16 mouse cellular contexts compared by ENCODE assay signal in the genomic region with DNA sequence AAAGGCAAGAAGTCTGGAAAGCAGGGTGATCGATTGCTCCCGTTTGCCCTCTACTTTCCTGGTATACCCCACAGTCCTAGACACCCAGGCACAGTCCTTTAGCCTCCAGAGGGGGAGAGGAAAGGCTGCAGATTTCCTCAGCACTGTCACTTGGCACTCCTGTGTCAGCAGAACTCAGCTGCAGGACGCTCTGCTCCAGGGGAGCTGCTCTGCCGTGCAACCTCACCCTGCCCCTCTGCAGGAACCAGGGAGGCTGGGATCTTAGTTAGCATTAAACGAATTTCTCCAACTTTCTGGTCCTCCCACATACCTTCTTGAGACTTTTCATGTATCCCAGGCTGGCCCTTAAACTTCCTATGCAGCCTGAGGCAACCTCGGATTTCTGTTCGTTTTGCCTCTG. TPM values are rescaled to one million over a fixed set of nuclear protein-coding genes. Genes with fewer than 3 reads are reported as not detected.
DNase-seq lines count a peak whose midpoint lies in the region; ATAC-seq and TF ChIP-seq lines count a peak whose summit lies in the region.
"Had no signal": no experiment of that assay in that cellular context is flagged by ENCODE, and none has a peak within 500 bp of the region (broad histone marks: within the 10 kb centered on the region; RNA-seq: fewer than 3 reads in every experiment).

No protein-coding gene starts in this region.

- no peak overlapping the region for H3K4me2 ChIP-seq in limb, embryonic 12.5 days
- H3K4me2 ChIP-seq in intestine, postnatal 0 days (replicated peaks; ENCODE audit: low read depth) = no peak overlapping the region
- H3K4me2 ChIP-seq in stomach, embryonic 14.5 days (replicated peaks; ENCODE audit: low read depth, low read length) = no peak overlapping the region
- H3K4me2 ChIP-seq: neural tube, embryonic 13.5 days had no signal

- H3K4me1 ChIP-seq in heart, embryonic 10.5 days = peaks cover 96% of the 10 kb centered on the region
- H3K4me1 ChIP-seq in limb, embryonic 12.5 days (replicated peaks) = peaks cover 63% of the 10 kb centered on the region
- peaks cover 44% of the 10 kb centered on the region for H3K4me1 ChIP-seq in limb, embryonic 10.5 days
- peaks cover 12% of the 10 kb centered on the region; the same call in 1 of the 2 replicates for H3K4me1 ChIP-seq in intestine, postnatal 0 days (replicated peaks; ENCODE audit: control insufficient read depth, insufficient read depth, low read length)
- H3K4me1 ChIP-seq in stomach, embryonic 14.5 days (ENCODE audit: control insufficient read depth, insufficient read depth, low read length) = peaks cover 51% of the 10 kb centered on the region

- WGBS in heart, embryonic 10.5 days = 30% methylated on average over 7 of the region's 7 CpGs
- WGBS in limb, embryonic 12.5 days = 42% methylated on average over 7 of the region's 7 CpGs
- 44% methylated on average over 7 of the region's 7 CpGs for WGBS in limb, embryonic 10.5 days
- 49% methylated on average over 7 of the region's 7 CpGs for WGBS in intestine, postnatal 0 days
- 33% methylated on average over 7 of the region's 7 CpGs for WGBS in stomach, embryonic 14.5 days

- no peaks in the 10 kb centered on the region for H3K27me3 ChIP-seq in heart, embryonic 10.5 days (ENCODE audit: insufficient read depth, poor library complexity, severe bottlenecking)
- H3K27me3 ChIP-seq in limb, embryonic 12.5 days = no peaks in the 10 kb centered on the region
- no peaks in the 10 kb centered on the region for H3K27me3 ChIP-seq in limb, embryonic 10.5 days (ENCODE audit: low read depth, poor library complexity, severe bottlenecking)
- no peaks in the 10 kb centered on the region for H3K27me3 ChIP-seq in intestine, postnatal 0 days (replicated peaks; ENCODE audit: control insufficient read depth, insufficient read depth, low read length)
- no peaks in the 10 kb centered on the region for H3K27me3 ChIP-seq in stomach, embryonic 14.5 days (ENCODE audit: control insufficient read depth, insufficient read depth, low read length)
- H3K27me3 ChIP-seq: neural tube, embryonic 13.5 days had no signal

- no peak for TF ChIP-seq CTCF in intestine, postnatal 0 days (IDR thresholded peaks at IDR 0.05; ENCODE audit: low read depth)

- H3K9ac ChIP-seq in limb, embryonic 12.5 days (replicated peaks) = no peak overlapping the region
- no peak overlapping the region for H3K9ac ChIP-seq in intestine, postnatal 0 days (ENCODE audit: low read depth, low read length)
- no peak overlapping the region for H3K9ac ChIP-seq in stomach, embryonic 14.5 days (replicated peaks; ENCODE audit: low read depth, low read length)
- H3K9ac ChIP-seq: neural tube, embryonic 13.5 days had no signal

- no peaks in the 10 kb centered on the region for H3K9me3 ChIP-seq in heart, embryonic 10.5 days
- no peaks in the 10 kb centered on the region for H3K9me3 ChIP-seq in limb, embryonic 12.5 days
- no peaks in the 10 kb centered on the region for H3K9me3 ChIP-seq in limb, embryonic 10.5 days (replicated peaks)
- no peaks in the 10 kb centered on the region for H3K9me3 ChIP-seq in intestine, postnatal 0 days (ENCODE audit: control insufficient read depth)
- no peaks in the 10 kb centered on the region for H3K9me3 ChIP-seq in stomach, embryonic 14.5 days (ENCODE audit: control insufficient read depth, low read depth, low read length)
- H3K9me3 ChIP-seq: G1E; neural tube, embryonic 13.5 days had no signal

- H3K36me3 ChIP-seq in heart, embryonic 10.5 days = peaks cover 3% of the 10 kb centered on the region; the same call in 1 of the 2 replicates
- 0 out of 2 replicates have a peak, but pooled peaks cover 8% of the 10 kb centered on the region for H3K36me3 ChIP-seq in limb, embryonic 12.5 days
- H3K36me3 ChIP-seq in limb, embryonic 10.5 days = no peaks in the 10 kb centered on the region
- H3K36me3 ChIP-seq in intestine, postnatal 0 days (ENCODE audit: control insufficient read depth, insufficient read depth) = no peaks in the 10 kb centered on the region
- H3K36me3 ChIP-seq in stomach, embryonic 14.5 days (ENCODE audit: control insufficient read depth, insufficient read depth, low read length) = no peaks in the 10 kb centered on the region
- H3K36me3 ChIP-seq: G1E; neural tube, embryonic 13.5 days had no signal

- peak overlapping the region; percentile 74 for H3K27ac ChIP-seq in heart, embryonic 10.5 days
- peak overlapping the region; percentile 45; the same call in 1 of the 2 replicates for H3K27ac ChIP-seq in limb, embryonic 12.5 days
- H3K27ac ChIP-seq in limb, embryonic 10.5 days = no peak overlapping the region; the same call in 1 of the 2 replicates
- peak overlapping the region; percentile 65 for H3K27ac ChIP-seq in intestine, postnatal 0 days (ENCODE audit: low read depth, low read length)
- peak overlapping the region; percentile 4; the same call in 1 of the 2 replicates for H3K27ac ChIP-seq in stomach, embryonic 14.5 days (ENCODE audit: low read length)
- H3K27ac ChIP-seq: neural tube, embryonic 13.5 days had no signal

- no peak for ATAC-seq in limb, embryonic 12.5 days (ENCODE audit: insufficient number of reproducible peaks, insufficient read depth, low FRiP score, low TSS enrichment, low read depth)
- no peak for ATAC-seq in intestine, postnatal 0 days
- no peak for ATAC-seq in stomach, embryonic 14.5 days (ENCODE audit: insufficient number of reproducible peaks, insufficient read depth, low FRiP score, low read depth)
- ATAC-seq: inflammation-experienced regulatory T-cells, adult 6 months had no signal

- DNase-seq in heart, embryonic 10.5 days (ENCODE audit: low spot score) = no peak
- no peak for DNase-seq in heart, postnatal 4 days
- no peak for DNase-seq in limb, embryonic 10.5 days (ENCODE audit: low spot score)
- no peak for DNase-seq in c-Kit-positive CD71-positive TER-119-positive erythroid progenitor cells, embryonic 14.5 days (ENCODE audit: low spot score)
- DNase-seq in thymus, postnatal 0 days (ENCODE audit: low spot score) = no peak
- DNase-seq: B cell, adult 2 months; cerebellum, adult 11-12 months; liver; right cerebral cortex, adult 18-20 months; thymus, adult 2 months had no signal

- no peak overlapping the region for H3K4me3 ChIP-seq in heart, embryonic 10.5 days
- no peak overlapping the region for H3K4me3 ChIP-seq in limb, embryonic 12.5 days (replicated peaks)
- no peak overlapping the region for H3K4me3 ChIP-seq in limb, embryonic 10.5 days
- no peak overlapping the region for H3K4me3 ChIP-seq in intestine, postnatal 0 days (ENCODE audit: low read depth, low read length)
- no peak overlapping the region for H3K4me3 ChIP-seq in stomach, embryonic 14.5 days (ENCODE audit: low read depth, low read length)
- H3K4me3 ChIP-seq: neural tube, embryonic 13.5 days had no signal

RNA-seq across cellular contexts. Expression of gene Creb3l2, which starts 40.0 kb away (rescaled TPM):
- 33.5 and 36.3 TPM in 2 replicates for polyA plus RNA-seq in heart, embryonic 10.5 days (2016; fragmentation: Nextera tagmentation; extraction: Ambion mirVana)
- total RNA-seq in heart, postnatal 4 days (2021) = 10 to 100 TPM; 61.7 to 66.7 TPM
- polyA plus RNA-seq in limb, embryonic 12.5 days (2016; fragmentation: Nextera tagmentation; extraction: Ambion mirVana) = 26.4 and 30.7 TPM in 2 replicates
- 9.6 and 17.2 TPM in 2 replicates for polyA plus RNA-seq in limb, embryonic 10.5 days (2016; fragmentation: Nextera tagmentation; extraction: Ambion mirVana)
- polyA plus RNA-seq in intestine, postnatal 0 days (2015; fragmentation: Nextera tagmentation; extraction: Ambion mirVana) = 9.9 and 10.0 TPM in 2 replicates
- polyA plus RNA-seq in stomach, embryonic 14.5 days (2014; fragmentation: Nextera tagmentation; extraction: Ambion mirVana) = 28.7 and 29.6 TPM in 2 replicates
- 6.2 and 6.6 TPM in 2 replicates for polyA plus RNA-seq in thymus, postnatal 0 days (2015; fragmentation: Nextera tagmentation; extraction: Ambion mirVana)
- polyA plus RNA-seq: G1E had no signal
